Mouse (Mus musculus) embryonic fibroblast, embryonic 13.5 days (primary cell): ENCODE results near the gene Krtap19-2. TPM values are rescaled to one million over a fixed set of nuclear protein-coding genes. Genes with fewer than 3 reads are reported as not detected.

ENCODE experiments used
- H3K27ac ChIP-seq: 2 replicates; pipeline ENCODE4 v1.5.1; 2012; ENCODE audit warnings: low read length, control low read depth, inconsistent platforms; ENCODE audit not compliant: insufficient read depth
- H3K4me1 ChIP-seq: 2 replicates; pipeline ENCODE4 v1.6.1; 2011; ENCODE audit warnings: low read length; ENCODE audit not compliant: control insufficient read depth, insufficient read depth
- H3K4me3 ChIP-seq: 2 replicates; pipeline ENCODE4 v1.5.1; 2011; ENCODE audit warnings: mild to moderate bottlenecking, control low read depth, low read length; ENCODE audit not compliant: insufficient read depth
- CTCF ChIP-seq: IDR thresholded peaks from 2 replicates; pipeline ENCODE4 v1.5.1; 2011; ENCODE audit warnings: mild to moderate bottlenecking, control low read depth, low read length, moderate library complexity, borderline replicate concordance; ENCODE audit not compliant: insufficient read depth
- POLR2A ChIP-seq: IDR thresholded peaks from 2 replicates; pipeline ENCODE4 v1.6.1; 2011; ENCODE audit warnings: low read depth, mild to moderate bottlenecking, control low read depth, low read length, moderate library complexity
- polyA plus RNA-seq: library from polyadenylated mRNA; stranded (reverse); fragments of >200 nt; gene quantifications from 2 replicates; pipeline ENCODE4 v1.2.4, GENCODE M21; 2011; ENCODE audit warnings: low read depth; ENCODE audit not compliant: missing spikeins, insufficient read length

The Krtap19-2 gene
- polyA plus RNA-seq, 1 experiment = not detected

DNA sequence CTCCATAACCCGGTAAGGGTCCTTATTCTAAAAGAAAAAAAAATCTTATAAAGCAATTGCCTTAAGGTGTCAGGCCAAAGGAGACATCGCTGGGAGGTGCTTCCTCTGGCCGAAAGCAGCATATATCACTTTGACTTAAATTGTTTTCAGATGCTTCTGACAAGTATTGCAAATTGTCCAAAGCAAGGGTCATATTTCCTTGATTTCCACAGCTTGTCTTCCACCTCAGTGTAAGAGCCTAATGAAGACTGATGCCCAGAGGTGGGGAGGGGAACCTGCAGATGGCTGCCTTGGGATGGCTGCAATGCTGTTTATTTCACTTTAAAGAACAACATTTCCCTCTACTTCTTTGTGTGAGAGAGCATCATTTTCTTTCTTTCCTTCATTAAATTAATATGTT lies 47.1 kb downstream of the Krtap19-2 start:
- no peak for TF ChIP-seq CTCF
- TF ChIP-seq POLR2A = no peak
- Histone ChIP-seq H3K27ac (no peak overlapping the region), H3K4me3 (no peak overlapping the region), H3K4me1 (no peaks in the 10 kb centered on the region)

DNA sequence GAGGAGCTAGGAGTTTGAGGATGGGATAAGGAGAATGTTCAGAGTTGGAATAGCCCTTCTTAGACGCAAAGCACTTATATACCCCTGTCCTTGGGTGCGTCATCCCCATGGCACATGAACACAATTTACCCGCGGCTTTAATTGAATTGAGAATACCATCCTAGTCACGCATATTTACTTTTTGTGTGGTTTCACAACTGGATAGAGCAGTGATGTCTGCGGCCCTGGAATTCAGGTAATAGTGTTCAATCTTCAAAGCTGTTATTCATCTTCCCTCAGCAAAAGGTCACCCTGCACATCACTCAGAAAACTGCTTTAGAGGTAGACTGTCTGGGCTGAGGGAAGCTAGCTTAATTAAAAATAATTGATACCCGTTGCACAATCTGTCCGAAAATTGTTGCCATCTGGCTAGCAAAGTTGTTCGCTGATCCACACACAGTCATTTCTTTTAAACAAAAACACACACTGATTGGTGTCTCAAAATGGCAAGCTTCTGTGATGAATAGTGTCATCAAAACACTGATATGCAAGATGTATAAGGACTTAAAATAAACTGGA lies 47.9 kb downstream of the Krtap19-2 start, which contains the start of gene Krtap14:
Gene Krtap14 (minus strand): TSS at position 51 of the 558 bp plus-strand sequence.
- H3K4me3 ChIP-seq = no peak within 1 kb of the TSS
- TF ChIP-seq CTCF (no peak), POLR2A (no peak)
- no peak within 1 kb of the TSS for H3K27ac ChIP-seq
- H3K4me1 ChIP-seq = no peaks in the 10 kb centered on the region

DNA sequence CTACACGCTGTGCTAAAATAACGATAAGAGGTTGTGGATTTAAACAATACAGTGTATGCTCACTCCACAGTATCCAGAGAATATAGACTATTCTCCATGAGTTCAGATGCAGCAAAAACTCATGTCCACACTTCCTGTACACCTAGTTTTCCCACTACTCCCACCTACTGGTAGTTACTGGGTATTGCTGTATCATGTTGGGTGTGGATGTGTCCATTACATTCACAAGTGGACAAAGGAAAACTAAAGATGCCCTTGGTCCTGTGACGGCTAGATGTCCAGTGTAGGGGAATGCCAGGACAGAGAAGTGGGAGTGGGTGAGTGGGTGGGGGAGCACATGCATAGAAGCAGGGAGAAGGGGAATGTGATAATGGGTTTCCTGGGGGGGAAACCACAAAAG lies 50.3 kb downstream of the Krtap19-2 start:
- TF ChIP-seq POLR2A (no peak), CTCF (no peak)

More for the DNA sequence above, 50.3 kb downstream of the Krtap19-2 start:
- Histone ChIP-seq H3K27ac (no peak overlapping the region), H3K4me3 (no peak overlapping the region), H3K4me1 (no peaks in the 10 kb centered on the region)

Other genes with a start within 250 kb of the Krtap19-2 start
- not detected in 2 replicates for gene 2310079G19Rik, start 246.6 kb downstream of the Krtap19-2 start, polyA plus RNA-seq
- gene Krtap26-1, start 226.5 kb downstream of the Krtap19-2 start, polyA plus RNA-seq = not detected in 2 replicates
- not detected in 2 replicates for gene Krtap27-1, start 202.6 kb downstream of the Krtap19-2 start, polyA plus RNA-seq
- gene 2310061N02Rik, start 166.3 kb downstream of the Krtap19-2 start, polyA plus RNA-seq = not detected in 2 replicates
- not detected in 2 replicates for gene Krtap13-1, start 145.4 kb downstream of the Krtap19-2 start, polyA plus RNA-seq
- gene Krtap13, start 122.6 kb downstream of the Krtap19-2 start, polyA plus RNA-seq = not detected in 2 replicates
- not detected in 2 replicates for gene 2310034C09Rik, start 115.4 kb downstream of the Krtap19-2 start, polyA plus RNA-seq
- gene 2310057N15Rik, start 100.1 kb downstream of the Krtap19-2 start, polyA plus RNA-seq = not detected in 2 replicates
- not detected in 2 replicates for gene Gm5965, start 96.4 kb downstream of the Krtap19-2 start, polyA plus RNA-seq
- not detected in 2 replicates for gene Gm20741, start 62.0 kb downstream of the Krtap19-2 start, polyA plus RNA-seq
- not detected in 2 replicates for gene Krtap15, start 54.1 kb downstream of the Krtap19-2 start, polyA plus RNA-seq
- not detected in 2 replicates for gene Krtap14, start 48.1 kb downstream of the Krtap19-2 start, polyA plus RNA-seq
- not detected in 2 replicates for gene Krtap19-1, start 4.9 kb downstream of the Krtap19-2 start, polyA plus RNA-seq
- not detected in 2 replicates for gene Krtap19-3, start 3.8 kb upstream of the Krtap19-2 start, polyA plus RNA-seq
- gene Krtap19-4, start 10.8 kb upstream of the Krtap19-2 start, polyA plus RNA-seq = not detected in 2 replicates
- gene Krtap19-5, start 22.2 kb upstream of the Krtap19-2 start, polyA plus RNA-seq = not detected in 2 replicates
- gene Krtap19-9b, start 58.0 kb upstream of the Krtap19-2 start, polyA plus RNA-seq = not detected in 2 replicates
- gene Krtap16-3, start 88.6 kb upstream of the Krtap19-2 start, polyA plus RNA-seq = not detected in 2 replicates
- gene Krtap22-2, start 136.5 kb upstream of the Krtap19-2 start, polyA plus RNA-seq = not detected in 2 replicates
- not detected in 2 replicates for gene Gm10229, start 141.0 kb upstream of the Krtap19-2 start, polyA plus RNA-seq
- not detected in 2 replicates for gene Krtap6-1, start 157.4 kb upstream of the Krtap19-2 start, polyA plus RNA-seq
- not detected in 2 replicates for gene Gm10228, start 167.2 kb upstream of the Krtap19-2 start, polyA plus RNA-seq
- not detected in 2 replicates for gene Krtap6-5, start 173.6 kb upstream of the Krtap19-2 start, polyA plus RNA-seq
- not detected in 2 replicates for gene 1110025L11Rik, start 189.7 kb upstream of the Krtap19-2 start, polyA plus RNA-seq
- gene Krtap6-3, start 209.7 kb upstream of the Krtap19-2 start, polyA plus RNA-seq = not detected in 2 replicates